Mouse (Mus musculus) limb, embryonic 15.5 days (tissue): Measurements from ENCODE around the gene Hand1. TPM values are rescaled to one million over a fixed set of nuclear protein-coding genes. Genes with fewer than 3 reads are reported as not detected.
"Not testable (repeated sequence)": the region's sequence is repeated elsewhere in the genome, so short reads cannot be mapped to it uniquely, and the experiment has no call there.

Experiments used
- ATAC-seq: fragments of 200-750 bp; cut with Nextera tagmentation; 2 replicates; pipeline ENCODE4 v1.8.0; 2017; ENCODE audit warnings: low read depth, moderate TSS enrichment; ENCODE audit not compliant: insufficient number of reproducible peaks, low FRiP score, low TSS enrichment
- H3K27ac ChIP-seq: fragments of 300-500 bp; sonication (generic); 2 replicates; pipeline ENCODE4 v1.5.1; 2015; ENCODE audit warnings: moderate library complexity, mild to moderate bottlenecking, inconsistent platforms
- H3K27me3 ChIP-seq: fragments of 300-500 bp; sonication (generic); 2 replicates; pipeline ENCODE4 v1.6.1; 2015; ENCODE audit warnings: inconsistent platforms
- H3K36me3 ChIP-seq: fragments of 300-500 bp; sonication (generic); 2 replicates; pipeline ENCODE4 v1.6.1; 2015; ENCODE audit warnings: inconsistent platforms
- H3K4me1 ChIP-seq: fragments of 300-500 bp; sonication (generic); 2 replicates; pipeline ENCODE4 v1.6.1; 2015; ENCODE audit warnings: inconsistent platforms
- H3K4me2 ChIP-seq: fragments of 300-500 bp; sonication (generic); 2 replicates; pipeline ENCODE4 v1.6.1; 2015; ENCODE audit warnings: mild to moderate bottlenecking, inconsistent platforms
- H3K4me3 ChIP-seq: fragments of 300-500 bp; sonication (generic); 2 replicates; pipeline ENCODE4 v1.5.1; 2015; ENCODE audit warnings: mild to moderate bottlenecking, inconsistent platforms
- H3K9ac ChIP-seq: fragments of 300-500 bp; sonication (generic); 2 replicates; pipeline ENCODE4 v1.6.1; 2015; ENCODE audit warnings: inconsistent platforms
- H3K9me3 ChIP-seq: fragments of 300-500 bp; sonication (generic); 2 replicates; pipeline ENCODE4 v1.6.1; 2016; ENCODE audit warnings: inconsistent platforms
- WGBS: fragments of 180-500 bp; shearing (Covaris S2); methylation state at CpG from one replicate; pipeline ENCODE4 v1.1.7; 2015; 5-methylcytosine and 5-hydroxymethylcytosine counted together
- polyA plus RNA-seq: library from polyadenylated mRNA; unstranded; fragments of >200 nt; fragmentation: Nextera tagmentation; extraction: Ambion mirVana; gene quantifications from 2 replicates; pipeline ENCODE4 v1.2.1, GENCODE M21; 2015

The Hand1 gene
- polyA plus RNA-seq, 1 experiment from 2014 or later, result 1.1 TPM

DNA sequence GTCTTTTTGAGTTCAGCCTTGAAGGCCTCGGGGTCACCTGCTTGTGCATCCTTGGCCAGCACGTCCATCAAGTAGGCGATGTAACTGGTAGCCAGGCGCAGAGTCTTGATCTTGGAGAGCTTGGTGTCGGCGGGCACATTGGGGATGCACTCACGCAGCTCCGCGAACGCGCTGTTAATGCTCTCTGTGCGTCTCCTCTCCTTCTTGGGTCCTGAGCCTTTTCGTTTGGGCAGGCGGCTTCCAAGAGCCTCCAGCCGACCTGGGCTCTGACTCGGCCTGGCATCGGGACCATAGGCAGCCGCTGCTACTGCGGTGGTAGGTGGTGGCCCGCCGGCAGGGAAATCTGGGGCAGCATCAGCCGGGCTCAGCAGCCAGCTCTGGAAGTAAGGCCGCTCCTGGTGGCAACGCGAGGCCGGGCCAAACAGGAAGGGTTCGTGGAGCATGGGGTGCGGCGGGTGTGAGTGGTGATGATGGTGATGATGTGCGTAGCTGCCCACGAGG is 1.3 kb downstream of the Hand1 start:
- 16% methylated on average over 31 of the region's 31 CpGs for WGBS
- no peak overlapping the region for H3K9ac ChIP-seq
- H3K4me2 ChIP-seq, result no peak overlapping the region
- H3K9me3 ChIP-seq, result no peaks in the 10 kb centered on the region
- no peak for ATAC-seq
- H3K36me3 ChIP-seq, result no peaks in the 10 kb centered on the region
- peaks cover 41% of the 10 kb centered on the region for H3K4me1 ChIP-seq
- peak overlapping the region; percentile 13 for H3K4me3 ChIP-seq
- H3K27ac ChIP-seq, result no peak overlapping the region
- peaks cover 97% of the 10 kb centered on the region for H3K27me3 ChIP-seq

DNA sequence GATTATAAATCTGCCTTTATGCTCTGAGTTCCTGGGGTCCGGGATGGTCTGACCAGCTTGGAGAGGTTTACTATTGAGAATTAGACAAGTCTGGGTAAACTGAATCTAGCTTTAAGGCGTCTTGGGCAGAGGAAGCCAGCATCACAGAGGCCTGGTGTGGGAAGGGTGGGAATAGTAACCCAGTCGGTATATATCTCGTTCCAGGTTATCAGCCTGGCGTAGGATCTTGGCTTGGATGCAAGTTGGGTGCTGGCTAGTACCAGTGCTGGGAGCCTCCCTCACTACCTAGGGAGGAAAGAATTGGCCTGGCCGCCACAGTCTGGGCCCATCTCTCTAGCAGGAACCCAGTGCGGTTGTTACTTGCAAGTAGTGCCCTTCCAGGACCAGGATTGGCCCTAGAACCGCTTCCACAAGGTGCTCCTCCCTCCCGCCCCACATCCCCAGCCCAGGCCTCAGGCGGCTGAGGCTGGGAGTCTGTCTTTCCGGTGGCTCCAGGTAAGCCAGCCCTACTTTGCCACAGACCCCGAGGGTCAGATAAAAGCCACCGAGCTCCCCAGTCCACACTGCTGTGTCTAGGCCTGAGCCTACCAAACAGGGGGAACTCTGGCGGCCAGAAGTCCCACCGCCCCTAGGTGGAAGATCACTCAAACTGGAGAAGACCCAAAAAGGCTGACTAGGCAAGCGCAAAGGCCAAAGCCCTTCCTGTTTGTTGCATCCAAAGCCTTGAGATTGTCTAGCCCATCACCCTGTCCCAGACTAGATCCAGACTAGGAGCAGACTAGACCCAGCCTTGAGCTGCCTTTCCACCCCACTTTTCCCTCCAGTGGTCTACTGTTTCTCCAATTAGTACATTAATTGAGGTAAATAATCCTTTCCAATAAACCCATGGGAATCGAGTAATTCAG is 2.5 kb downstream of the Hand1 start:
- no peak overlapping the region for H3K9ac ChIP-seq
- no peaks in the 10 kb centered on the region for H3K36me3 ChIP-seq
- H3K9me3 ChIP-seq, result no peaks in the 10 kb centered on the region
- no peak for ATAC-seq
- no peak overlapping the region for H3K27ac ChIP-seq
- H3K4me3 ChIP-seq, result peak overlapping the region; percentile 13; the same call in 1 of the 2 replicates
- H3K4me2 ChIP-seq, result no peak overlapping the region
- H3K4me1 ChIP-seq, result peaks cover 41% of the 10 kb centered on the region
- peaks cover 86% of the 10 kb centered on the region for H3K27me3 ChIP-seq
- 58% methylated on average over 17 of the region's 17 CpGs for WGBS

DNA sequence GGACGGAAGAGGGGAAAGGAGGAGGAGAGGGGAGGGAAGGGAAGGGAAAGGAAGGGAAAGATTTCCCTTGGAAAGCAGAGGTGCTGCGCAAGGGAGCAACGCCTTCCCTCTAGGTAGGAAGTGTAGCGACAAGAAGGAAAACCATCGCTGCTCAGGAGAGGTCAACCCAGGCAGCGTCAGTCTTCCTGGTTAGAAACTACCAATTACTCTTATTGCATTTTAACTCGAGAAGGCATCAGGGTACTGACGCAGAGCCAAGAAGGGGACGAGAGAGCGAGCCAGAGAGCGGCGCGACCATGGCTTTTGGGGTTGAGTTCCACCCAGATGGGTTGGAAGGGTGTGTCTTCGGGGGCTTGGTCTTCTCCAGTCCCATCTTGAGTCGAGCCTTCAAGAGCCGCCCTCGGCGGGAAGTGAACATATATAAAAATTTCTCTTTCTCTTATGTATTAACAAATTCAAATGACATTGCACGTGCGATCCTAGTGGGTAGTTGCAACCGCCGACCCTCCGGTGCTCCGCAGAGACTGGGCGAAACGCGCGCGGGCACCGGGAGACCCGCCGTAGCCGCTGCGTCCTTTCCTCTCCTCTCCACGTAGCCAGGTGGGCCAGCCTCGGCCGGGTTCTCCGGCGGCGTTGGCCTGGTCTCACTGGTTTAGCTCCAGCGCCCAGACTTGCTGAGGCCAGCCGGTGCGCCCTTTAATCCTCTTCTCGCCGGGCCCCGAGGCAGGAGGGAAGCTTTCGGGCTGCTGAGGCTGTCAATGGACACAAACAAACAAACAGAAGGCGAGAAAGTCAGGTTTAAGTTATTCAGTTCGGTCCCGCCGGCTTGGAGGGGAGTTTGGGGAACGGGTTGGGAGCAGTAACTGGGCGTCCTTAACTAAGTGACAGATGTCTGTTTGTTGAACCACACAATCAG is 3.4 kb downstream of the Hand1 start:
- 6% methylated on average over 53 of the region's 53 CpGs for WGBS
- no peak for ATAC-seq

DNA sequence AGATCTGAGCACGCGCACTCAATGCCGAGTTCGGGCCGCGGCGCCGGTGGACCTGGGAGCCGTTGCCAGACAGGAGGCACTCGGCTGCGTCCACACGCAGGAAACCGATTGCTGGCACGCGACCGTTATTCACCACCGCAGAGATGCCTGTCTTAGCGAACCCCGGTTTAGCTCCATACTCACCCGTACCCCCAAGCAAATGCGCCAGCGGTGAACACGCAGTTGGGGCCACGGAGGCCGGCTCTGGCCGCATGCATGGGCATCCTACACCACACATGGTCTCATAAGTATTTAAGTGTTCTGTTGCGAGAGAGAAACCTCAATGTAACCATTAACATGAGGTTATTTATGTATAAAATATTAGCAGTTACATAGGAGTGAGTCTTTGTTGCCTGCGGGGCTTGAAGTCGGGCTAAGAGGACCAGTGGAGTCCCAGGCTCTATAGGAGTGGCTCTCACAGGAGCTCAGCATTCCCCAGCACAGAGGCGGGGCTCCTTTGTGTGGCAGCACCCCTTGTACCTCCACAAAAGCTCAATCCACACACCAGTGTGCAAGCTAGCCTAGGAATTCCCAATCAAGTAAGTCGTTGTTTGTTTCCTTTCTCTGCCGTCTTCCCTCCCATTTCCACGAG is 4.6 kb downstream of the Hand1 start:
- no peak for ATAC-seq
- 2% methylated on average over 33 of the region's 33 CpGs for WGBS
- Histone ChIP-seq H3K36me3 (no peaks in the 10 kb centered on the region), H3K4me2 (peak overlapping the region; percentile 64), H3K9ac (0 out of 2 replicates have a peak overlapping the region, but pooled peaks have one; percentile 8), H3K27me3 (peaks cover 67% of the 10 kb centered on the region), H3K9me3 (no peaks in the 10 kb centered on the region), H3K27ac (no peak overlapping the region), H3K4me1 (peaks cover 45% of the 10 kb centered on the region), H3K4me3 (peak overlapping the region; percentile 36)

More for the DNA sequence above, 3.4 kb downstream of the Hand1 start:
- Histone ChIP-seq H3K9me3 (no peaks in the 10 kb centered on the region), H3K27me3 (peaks cover 79% of the 10 kb centered on the region), H3K36me3 (no peaks in the 10 kb centered on the region), H3K9ac (no peak overlapping the region), H3K4me2 (peak overlapping the region; percentile 36), H3K4me1 (peaks cover 47% of the 10 kb centered on the region), H3K27ac (no peak overlapping the region), H3K4me3 (peak overlapping the region; percentile 23)

DNA sequence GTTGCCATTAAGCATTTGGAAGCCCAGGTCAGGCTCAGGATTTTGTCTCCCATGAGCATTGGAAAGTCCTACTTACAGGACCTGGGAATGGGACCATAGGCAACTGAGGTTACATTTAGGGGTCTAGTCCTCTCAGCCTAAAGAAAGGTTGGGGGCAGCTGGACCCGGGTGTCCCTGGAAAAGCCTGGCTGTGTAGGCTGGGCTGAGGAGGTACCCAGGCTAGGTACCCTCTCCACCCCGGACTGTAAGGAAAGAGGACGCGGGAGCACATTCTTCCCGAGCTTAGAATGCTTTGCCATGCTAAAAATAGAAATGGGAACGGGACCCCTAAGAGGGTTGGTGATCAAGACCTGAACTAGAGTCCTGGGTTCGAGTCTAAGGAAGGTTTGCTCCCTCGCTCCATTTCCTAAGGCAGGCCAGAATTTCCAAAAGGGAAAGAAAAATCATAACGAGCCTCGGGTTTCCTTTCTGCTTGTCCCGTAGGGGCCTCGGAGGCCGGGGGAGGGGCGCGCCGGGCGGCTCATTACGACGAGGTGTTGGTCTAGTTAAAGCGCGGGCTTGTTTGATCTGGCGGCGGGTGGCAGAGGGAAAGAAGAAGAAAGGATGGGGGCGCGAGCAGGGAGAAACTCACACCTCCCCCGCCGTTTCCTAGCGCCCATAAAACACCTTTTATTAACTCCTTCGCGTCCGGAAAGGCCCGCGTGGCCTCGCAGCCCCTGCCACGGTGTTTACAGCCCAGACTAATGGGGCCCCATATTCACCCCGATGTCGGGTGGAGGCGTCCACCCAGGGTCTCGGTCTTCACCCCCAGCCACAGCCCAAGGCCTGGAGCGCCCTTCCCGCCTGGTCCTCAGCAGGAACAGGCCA is 5.3 kb downstream of the Hand1 start:
- H3K9ac ChIP-seq, result 0 out of 2 replicates have a peak overlapping the region, but pooled peaks have one; percentile 8
- ATAC-seq, result 0 out of 2 replicates have a peak, but pooled peaks have one; percentile 45
- WGBS, result 3% methylated on average over 41 of the region's 41 CpGs
- peak overlapping the region; percentile 36 for H3K4me3 ChIP-seq
- H3K27ac ChIP-seq, result no peak overlapping the region
- no peaks in the 10 kb centered on the region for H3K9me3 ChIP-seq
- no peaks in the 10 kb centered on the region for H3K36me3 ChIP-seq
- H3K4me1 ChIP-seq, result peaks cover 39% of the 10 kb centered on the region
- H3K4me2 ChIP-seq, result peak overlapping the region; percentile 64
- H3K27me3 ChIP-seq, result peaks cover 59% of the 10 kb centered on the region

DNA sequence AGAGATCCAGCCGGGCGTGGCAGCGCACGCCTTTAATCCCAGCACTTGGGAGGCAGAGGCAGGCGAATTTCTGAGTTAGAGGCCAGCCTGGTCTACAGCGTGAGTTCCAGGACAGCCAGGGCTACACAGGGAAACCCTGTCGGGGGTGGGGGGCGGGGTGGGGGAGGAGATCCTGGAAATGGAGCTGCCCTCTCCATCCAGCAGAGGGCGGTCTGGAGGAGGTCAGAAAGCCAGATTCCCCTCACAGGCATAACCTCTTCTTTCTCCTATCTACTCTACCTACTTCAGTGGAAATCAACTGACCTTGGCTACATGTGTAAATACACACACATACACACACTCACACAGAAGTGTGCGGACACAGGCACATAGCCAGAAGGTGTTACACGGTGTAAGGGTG is 7.4 kb downstream of the Hand1 start:
- ATAC-seq, H3K27ac ChIP-seq, H3K9me3 ChIP-seq, H3K4me3 ChIP-seq, H3K9ac ChIP-seq, H3K4me2 ChIP-seq, H3K36me3 ChIP-seq: not testable (repeated sequence)
- 55% methylated on average over 11 of the region's 11 CpGs for WGBS
- peaks cover 35% of the 10 kb centered on the region for H3K4me1 ChIP-seq
- H3K27me3 ChIP-seq, result peaks cover 39% of the 10 kb centered on the region

DNA sequence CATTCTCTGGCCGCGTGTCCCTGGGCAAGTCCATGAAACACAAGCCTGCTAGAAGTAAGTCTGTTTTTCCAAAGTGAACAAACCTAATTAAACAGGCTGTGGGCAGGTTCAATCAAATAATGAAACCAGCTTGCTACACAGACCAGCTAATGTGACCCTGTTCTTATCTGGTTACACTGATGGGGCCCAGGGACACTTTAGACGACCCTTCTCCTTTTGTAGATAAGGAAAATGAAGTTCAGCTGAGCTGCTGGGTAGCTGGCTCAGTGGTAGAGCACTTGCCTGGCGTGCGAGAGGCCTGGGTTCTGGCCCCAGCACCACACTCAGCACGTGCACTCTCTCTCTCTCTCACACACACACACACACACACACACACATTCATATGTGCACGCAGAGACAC is 8.9 kb downstream of the Hand1 start:
- Histone ChIP-seq H3K4me2 (no peak overlapping the region), H3K4me3 (no peak overlapping the region), H3K4me1 (peaks cover 27% of the 10 kb centered on the region), H3K9me3 (no peaks in the 10 kb centered on the region), H3K27me3 (peaks cover 31% of the 10 kb centered on the region), H3K9ac (no peak overlapping the region), H3K36me3 (no peaks in the 10 kb centered on the region), H3K27ac (no peak overlapping the region)
- no peak for ATAC-seq
- WGBS, result 65% methylated on average over 7 of the region's 7 CpGs

DNA sequence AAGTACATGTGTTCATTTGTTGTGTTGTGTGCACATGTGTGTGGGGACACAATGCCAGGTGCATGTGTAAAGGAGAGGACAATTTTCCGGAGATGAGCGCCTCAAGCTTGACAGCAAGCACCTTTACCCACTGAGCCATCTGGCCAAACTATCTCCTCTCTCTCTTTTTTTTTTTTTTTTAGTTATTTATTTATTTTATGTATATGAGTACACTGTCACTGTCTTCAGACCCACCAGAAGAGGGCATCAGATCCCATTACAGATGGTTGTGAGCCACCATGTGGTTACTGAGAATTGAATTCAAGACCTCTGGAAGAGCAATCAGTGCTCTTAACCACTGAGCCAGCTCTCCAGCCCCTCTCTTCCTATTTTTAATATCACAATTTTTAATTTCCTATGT is 9.5 kb downstream of the Hand1 start:
- 93% methylated on average over 2 of the region's 2 CpGs for WGBS
- H3K4me2 ChIP-seq, H3K9me3 ChIP-seq, H3K36me3 ChIP-seq, H3K4me3 ChIP-seq, ATAC-seq, H3K9ac ChIP-seq, H3K27ac ChIP-seq: not testable (repeated sequence)
- Histone ChIP-seq H3K27me3 (peaks cover 28% of the 10 kb centered on the region), H3K4me1 (peaks cover 22% of the 10 kb centered on the region)

DNA sequence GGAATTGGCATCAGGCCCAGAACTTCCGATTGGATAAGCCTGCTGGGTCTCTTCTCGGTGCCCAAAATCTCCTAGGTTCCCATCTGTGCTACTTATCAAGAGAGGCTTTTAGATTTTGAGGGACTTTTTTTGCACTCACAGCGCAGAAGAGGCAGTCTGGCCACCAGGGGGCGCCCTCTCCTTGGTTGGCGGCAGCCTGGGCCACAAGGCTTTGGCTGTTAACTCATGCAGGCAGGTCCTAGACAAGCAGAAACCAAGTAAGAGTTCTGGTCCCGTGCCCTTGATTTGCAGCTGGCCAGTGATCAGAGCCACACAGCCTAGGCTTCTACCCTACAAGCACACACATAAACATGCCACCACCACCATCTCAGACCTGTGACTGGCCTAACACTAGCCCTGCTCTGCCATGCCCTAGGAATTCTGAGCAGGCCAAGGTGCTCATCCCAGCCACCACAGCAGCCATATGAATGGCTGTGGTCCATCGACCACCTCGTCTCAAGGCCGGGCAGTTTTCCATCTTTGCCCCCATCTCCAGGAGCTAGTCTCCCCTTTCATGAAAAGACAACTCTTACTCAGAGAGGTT is 12.5 kb downstream of the Hand1 start:
- ATAC-seq, result 0 out of 2 replicates have a peak, but pooled peaks have one; percentile 52
- WGBS, result 26% methylated on average over 9 of the region's 9 CpGs
- Histone ChIP-seq H3K27ac (no peak overlapping the region), H3K27me3 (peaks cover 9% of the 10 kb centered on the region; the same call in 1 of the 2 replicates), H3K4me1 (peaks cover 11% of the 10 kb centered on the region; the same call in 1 of the 2 replicates), H3K4me2 (no peak overlapping the region), H3K4me3 (no peak overlapping the region), H3K9ac (no peak overlapping the region), H3K36me3 (no peaks in the 10 kb centered on the region), H3K9me3 (no peaks in the 10 kb centered on the region)

DNA sequence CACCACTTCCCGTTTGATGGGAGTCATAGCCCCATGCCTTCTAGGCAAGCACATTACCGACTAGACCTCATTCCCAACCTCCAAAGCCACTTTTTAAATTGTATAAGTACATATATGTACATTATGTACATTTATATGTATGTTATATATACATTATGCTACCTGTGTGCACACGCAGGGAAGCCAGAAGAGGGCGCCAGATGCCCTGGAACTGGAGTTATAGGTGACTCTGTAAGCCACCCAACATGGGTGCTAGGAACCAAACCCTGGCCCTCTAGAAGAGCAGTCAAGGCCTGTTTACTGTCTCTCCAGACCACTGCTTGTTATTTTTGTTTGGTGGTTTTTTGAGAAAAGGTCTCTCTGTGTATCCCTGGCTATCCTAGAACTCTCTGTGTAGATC is 14.4 kb downstream of the Hand1 start:
- no peak for ATAC-seq
- H3K4me3 ChIP-seq, result no peak overlapping the region
- H3K4me1 ChIP-seq, result no peaks in the 10 kb centered on the region
- WGBS, result 75% methylated on average over 4 of the region's 4 CpGs
- no peaks in the 10 kb centered on the region for H3K36me3 ChIP-seq
- H3K9me3 ChIP-seq, result no peaks in the 10 kb centered on the region
- H3K27ac ChIP-seq, result no peak overlapping the region
- H3K9ac ChIP-seq, result no peak overlapping the region
- H3K4me2 ChIP-seq, result no peak overlapping the region
- peaks cover 9% of the 10 kb centered on the region; the same call in 1 of the 2 replicates for H3K27me3 ChIP-seq
